Mouse (Mus musculus) hindbrain, embryonic 16.5 days (tissue): ENCODE results near the gene Zfp428. TPM values are rescaled to one million over a fixed set of nuclear protein-coding genes. Genes with fewer than 3 reads are reported as not detected.
"Not testable (repeated sequence)": the region's sequence is repeated elsewhere in the genome, so short reads cannot be mapped to it uniquely, and the experiment has no call there.

Experiments used
- ATAC-seq: fragments of 200-750 bp; cut with Nextera tagmentation; 2 replicates; pipeline ENCODE4 v1.8.0; 2017; ENCODE audit warnings: moderate TSS enrichment, moderate library complexity
- H3K27ac ChIP-seq: fragments of 300-500 bp; sonication (generic); 2 replicates; pipeline ENCODE4 v1.5.1; 2014; ENCODE audit warnings: low read depth, mild to moderate bottlenecking, control low read depth, low read length, moderate library complexity
- H3K27me3 ChIP-seq: fragments of 300-500 bp; sonication (generic); replicated peaks from 2 replicates; pipeline ENCODE4 v1.6.1; 2014; ENCODE audit warnings: low read length; ENCODE audit not compliant: control insufficient read depth, insufficient read depth
- H3K36me3 ChIP-seq: fragments of 300-500 bp; sonication (generic); 2 replicates; pipeline ENCODE4 v1.6.1; 2014; ENCODE audit warnings: mild to moderate bottlenecking, low read length, moderate library complexity, mixed read lengths; ENCODE audit not compliant: control insufficient read depth, insufficient read depth
- H3K4me1 ChIP-seq: fragments of 300-500 bp; sonication (generic); 2 replicates; pipeline ENCODE4 v1.6.1; 2014; ENCODE audit warnings: low read depth, low read length; ENCODE audit not compliant: control insufficient read depth, insufficient read depth
- H3K4me2 ChIP-seq: fragments of 300-500 bp; sonication (generic); 2 replicates; pipeline ENCODE4 v1.6.1; 2014; ENCODE audit warnings: mild to moderate bottlenecking, low read length, control low read depth, moderate library complexity
- H3K4me3 ChIP-seq: fragments of 300-500 bp; sonication (generic); 2 replicates; pipeline ENCODE4 v1.5.1; 2014; ENCODE audit warnings: mild to moderate bottlenecking, low read length, control low read depth, moderate library complexity
- H3K9ac ChIP-seq: fragments of 300-500 bp; sonication (generic); 2 replicates; pipeline ENCODE4 v1.6.1; 2014; ENCODE audit warnings: low read depth, mild to moderate bottlenecking, control low read depth, low read length, moderate library complexity
- H3K9me3 ChIP-seq: fragments of 300-500 bp; sonication (generic); 2 replicates; pipeline ENCODE4 v1.6.1; 2014; ENCODE audit warnings: mild to moderate bottlenecking, low read length, moderate library complexity; ENCODE audit not compliant: control insufficient read depth
- WGBS: fragments of 180-500 bp; shearing (Covaris S2); extraction: QIAGEN DNeasy Blood & Tissue Kit; methylation state at CpG from one replicate; pipeline ENCODE4 v1.1.7; 2014; 5-methylcytosine and 5-hydroxymethylcytosine counted together
- polyA plus RNA-seq: library from polyadenylated mRNA; unstranded; fragments of >200 nt; fragmentation: Nextera tagmentation; extraction: Ambion mirVana; gene quantifications from 2 replicates; pipeline ENCODE4 v1.2.1, GENCODE M21; 2015

The Zfp428 gene
- polyA plus RNA-seq, 1 experiment from 2014 or later = 272 TPM

DNA sequence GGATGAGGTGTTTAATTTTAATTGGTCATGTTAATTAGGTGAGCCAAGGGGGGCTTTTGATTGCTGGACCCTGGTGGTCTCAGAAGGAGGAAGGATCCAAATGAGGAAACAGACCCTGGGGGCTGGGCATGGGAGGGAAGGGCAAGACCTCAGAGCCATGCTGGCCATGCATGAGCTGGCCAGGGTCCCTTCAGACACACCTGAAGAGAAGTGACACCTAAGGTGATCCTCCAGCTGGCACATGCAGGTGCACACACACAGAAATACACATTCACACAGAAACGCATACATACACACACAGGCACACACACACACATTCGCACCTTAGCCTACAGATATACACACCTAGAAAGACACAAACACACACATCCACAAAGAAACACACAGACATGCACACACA is 27.1 kb upstream of the Zfp428 start:
- H3K27ac ChIP-seq = no peak overlapping the region
- H3K36me3 ChIP-seq = no peaks in the 10 kb centered on the region
- no peaks in the 10 kb centered on the region for H3K27me3 ChIP-seq
- peak overlapping the region; percentile 78 for H3K4me2 ChIP-seq
- no peaks in the 10 kb centered on the region for H3K9me3 ChIP-seq
- 87% methylated on average over 2 of the region's 2 CpGs for WGBS
- no peak overlapping the region for H3K4me3 ChIP-seq
- no peak overlapping the region; the same call in 1 of the 2 replicates for H3K9ac ChIP-seq
- ATAC-seq = no peak
- peaks cover 35% of the 10 kb centered on the region for H3K4me1 ChIP-seq

DNA sequence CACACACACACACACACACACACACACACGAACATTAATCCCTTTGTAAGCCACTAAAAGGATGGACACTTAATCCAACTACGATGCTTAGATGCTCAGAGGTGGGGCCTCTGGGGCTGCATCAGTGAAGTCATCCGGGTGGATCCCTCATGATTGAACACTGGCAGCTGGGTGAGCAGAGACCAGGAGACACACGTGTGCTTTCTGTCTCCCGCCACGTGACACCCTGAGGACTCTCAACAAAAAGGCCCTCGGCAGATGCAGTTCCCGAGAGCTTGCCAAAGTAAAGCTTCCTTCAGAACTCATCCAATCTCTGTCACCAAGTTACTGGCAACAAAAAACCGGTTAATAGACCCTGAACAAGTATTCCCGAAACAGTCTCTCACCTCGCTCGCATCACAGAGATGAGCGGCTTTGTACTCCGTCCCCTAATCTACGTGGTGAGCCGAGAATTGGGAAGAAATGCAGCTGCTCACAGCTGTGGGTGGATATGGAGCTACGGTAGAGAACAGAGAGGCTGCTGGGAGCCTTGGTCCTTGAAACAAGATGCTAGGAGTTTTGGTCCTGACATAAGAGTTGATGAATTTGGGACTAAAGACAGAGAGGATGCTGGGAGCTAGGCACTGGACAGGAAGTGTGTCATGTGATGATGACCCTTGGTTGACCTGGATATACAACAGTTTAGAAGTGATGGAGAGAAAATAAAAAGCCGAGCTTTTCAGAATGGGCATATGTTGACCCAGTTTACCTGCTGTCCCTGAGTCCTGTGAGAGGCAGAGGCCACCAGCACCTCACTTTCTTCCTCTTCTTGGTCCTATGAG is 26.5 kb upstream of the Zfp428 start:
- H3K27me3 ChIP-seq = no peaks in the 10 kb centered on the region
- H3K36me3 ChIP-seq = no peaks in the 10 kb centered on the region
- peak overlapping the region; percentile 93 for H3K9ac ChIP-seq
- ATAC-seq = no peak
- H3K9me3 ChIP-seq = no peaks in the 10 kb centered on the region
- H3K4me2 ChIP-seq = peak overlapping the region; percentile 78
- H3K4me3 ChIP-seq = peak overlapping the region; percentile 76
- peak overlapping the region; percentile 39 for H3K27ac ChIP-seq
- WGBS = 52% methylated on average over 18 of the region's 18 CpGs
- peaks cover 33% of the 10 kb centered on the region for H3K4me1 ChIP-seq

DNA sequence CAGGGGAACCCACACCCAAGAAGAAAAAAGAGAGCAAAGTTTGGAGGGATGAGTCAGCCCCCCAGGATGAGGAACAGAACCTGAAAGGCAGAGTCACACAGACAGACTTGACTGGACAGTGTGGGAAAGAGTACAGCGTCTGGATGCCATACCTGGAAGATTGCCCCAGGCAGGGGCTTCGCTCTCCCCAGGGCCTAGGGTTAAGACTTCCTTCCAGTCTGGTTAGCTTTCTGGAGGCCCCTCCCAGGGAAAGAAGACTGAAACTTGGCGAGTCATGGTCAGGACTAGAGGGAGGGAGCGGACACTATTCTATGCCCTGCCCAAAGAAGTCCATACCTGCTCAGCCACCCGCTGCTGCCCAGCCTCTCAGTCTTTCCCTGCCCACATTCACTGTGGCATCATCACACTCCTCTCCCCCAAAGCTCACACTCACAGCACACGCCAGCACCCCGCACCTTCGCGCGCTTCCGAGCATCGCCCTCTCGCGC is 25.8 kb upstream of the Zfp428 start:
- H3K27ac ChIP-seq = peak overlapping the region; percentile 89
- 11% methylated on average over 14 of the region's 14 CpGs for WGBS

DNA sequence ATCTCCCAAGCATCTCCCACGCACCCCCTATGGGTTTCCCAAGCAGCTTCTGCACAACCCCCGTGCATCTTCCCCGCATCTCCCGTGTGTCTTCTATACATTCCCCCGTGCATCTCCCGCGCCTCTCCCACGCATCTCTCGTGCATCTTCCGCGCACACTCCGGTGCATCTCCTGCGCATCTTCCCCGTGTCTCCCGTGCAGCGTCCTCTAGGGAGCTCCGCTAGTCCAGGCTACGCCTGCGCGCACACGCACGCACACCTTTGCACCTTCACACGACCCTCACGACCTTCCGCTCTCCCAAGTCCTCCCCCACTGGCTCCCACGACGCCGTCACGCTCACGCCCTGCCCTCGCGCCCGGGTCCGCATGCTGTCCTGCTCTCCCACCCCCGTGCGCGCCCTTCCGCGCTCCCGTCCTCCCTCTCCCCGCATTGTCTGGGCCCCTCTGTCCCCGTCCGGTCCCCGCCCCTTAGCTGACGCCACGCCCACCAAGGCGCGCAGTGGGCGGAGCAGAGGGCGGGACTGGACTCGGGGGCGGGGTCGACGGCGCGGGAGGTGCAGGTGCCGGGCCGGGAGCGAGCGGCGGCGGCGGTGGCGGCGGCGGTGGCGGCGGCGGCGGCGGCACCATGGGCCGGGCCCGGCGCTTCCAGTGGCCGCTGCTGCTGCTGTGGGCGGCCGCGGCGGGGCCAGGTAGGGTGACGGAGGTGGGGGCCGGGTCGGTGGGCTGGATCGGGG is 25.2 kb upstream of the Zfp428 start, which contains the start of gene Cadm4:
Gene Cadm4, plus strand, starts transcription at position 550 of the 734 bp plus-strand sequence.
- H3K36me3 ChIP-seq = no peaks in the 10 kb centered on the region
- no peaks in the 10 kb centered on the region for H3K27me3 ChIP-seq
- H3K4me3 ChIP-seq = peak within 1 kb of the TSS; percentile 76
- peak within 1 kb of the TSS; percentile 93 for H3K9ac ChIP-seq
- H3K9me3 ChIP-seq = no peaks in the 10 kb centered on the region
- peak within 1 kb of the TSS; percentile 78 for H3K4me2 ChIP-seq
- peaks cover 46% of the 10 kb centered on the region for H3K4me1 ChIP-seq
- ATAC-seq = peak; percentile 84
- under 1% methylated on average over 76 of the region's 83 CpGs for WGBS
- H3K27ac ChIP-seq = peak within 1 kb of the TSS; percentile 89

More for the DNA sequence above, 25.8 kb upstream of the Zfp428 start:
- peak overlapping the region; percentile 93 for H3K9ac ChIP-seq
- no peaks in the 10 kb centered on the region for H3K36me3 ChIP-seq
- H3K4me1 ChIP-seq = peaks cover 40% of the 10 kb centered on the region
- H3K9me3 ChIP-seq = no peaks in the 10 kb centered on the region
- peak; percentile 65 for ATAC-seq
- no peaks in the 10 kb centered on the region for H3K27me3 ChIP-seq
- peak overlapping the region; percentile 78 for H3K4me2 ChIP-seq
- H3K4me3 ChIP-seq = peak overlapping the region; percentile 76

DNA sequence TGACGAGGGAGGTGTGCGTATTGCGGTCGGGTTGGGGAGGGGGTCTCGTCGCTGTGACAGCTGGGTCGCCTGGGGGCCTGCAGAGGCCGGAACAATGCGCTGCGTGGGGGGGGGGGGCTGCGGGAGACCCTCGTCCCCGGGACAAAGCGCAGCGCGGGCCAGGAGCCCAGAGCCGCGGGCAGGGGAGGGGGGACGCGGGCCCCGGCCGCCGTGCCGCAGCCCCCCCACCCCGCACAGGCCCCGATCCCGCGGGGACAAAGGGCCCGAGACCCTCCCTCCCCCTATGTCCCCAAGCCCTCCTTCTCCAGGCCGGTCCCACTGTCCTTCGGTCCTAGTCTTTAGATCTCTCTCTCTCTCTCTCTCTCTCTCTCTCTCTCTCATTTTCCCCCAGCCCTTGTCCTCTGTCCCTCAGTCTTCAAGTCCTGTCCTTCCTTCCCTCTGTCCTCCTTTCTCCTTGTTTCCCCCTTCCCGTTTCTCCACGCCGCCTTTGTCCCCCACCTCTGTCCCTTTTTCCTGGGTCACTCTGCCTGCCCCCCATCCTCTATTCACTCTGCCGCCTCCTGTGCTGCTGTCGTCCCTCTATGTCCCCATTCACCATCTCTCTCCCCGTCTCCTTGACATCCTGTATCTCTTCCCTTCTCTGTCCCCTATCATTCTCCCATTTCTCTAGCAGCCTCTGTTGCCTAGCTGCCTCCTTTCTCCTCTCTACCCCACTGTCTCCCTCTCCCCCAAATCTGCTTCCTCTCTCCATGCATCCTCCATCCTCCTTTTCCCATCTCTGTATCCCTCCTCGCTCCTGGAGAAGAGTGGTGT is 24.4 kb upstream of the Zfp428 start:
- Histone ChIP-seq H3K9me3 (no peaks in the 10 kb centered on the region), H3K27me3 (no peaks in the 10 kb centered on the region), H3K4me3 (peak overlapping the region; percentile 76), H3K4me2 (peak overlapping the region; percentile 78), H3K4me1 (peaks cover 53% of the 10 kb centered on the region), H3K36me3 (no peaks in the 10 kb centered on the region), H3K9ac (peak overlapping the region; percentile 93), H3K27ac (peak overlapping the region; percentile 89)
- under 1% methylated on average over 17 of the region's 38 CpGs for WGBS
- ATAC-seq = peak; percentile 1; the same call in 1 of the 2 replicates

DNA sequence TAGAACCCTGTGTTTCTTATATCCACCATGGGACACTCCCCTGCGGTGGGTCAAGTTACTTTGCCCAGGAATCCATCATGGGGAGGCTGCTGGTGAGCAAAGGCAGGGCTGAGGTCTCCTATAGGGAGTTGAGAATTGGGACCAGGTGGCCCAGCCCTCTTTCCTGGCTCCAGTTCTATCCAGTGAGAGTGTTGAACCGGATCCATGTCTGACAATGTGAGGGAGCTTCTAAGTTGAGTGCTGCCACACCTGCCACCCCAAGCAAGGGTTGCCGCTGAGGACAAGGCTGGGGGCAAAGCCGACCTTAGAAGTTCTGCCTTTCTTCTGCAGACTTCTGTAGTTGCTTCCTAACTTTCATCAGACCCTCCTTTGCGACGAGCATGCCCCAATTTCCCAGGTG is 23.5 kb upstream of the Zfp428 start:
- not testable (repeated sequence) for H3K27ac ChIP-seq, H3K9me3 ChIP-seq, H3K27me3 ChIP-seq, ATAC-seq, H3K36me3 ChIP-seq
- H3K4me1 ChIP-seq = peaks cover 59% of the 10 kb centered on the region
- H3K4me2 ChIP-seq = peak overlapping the region; percentile 78
- H3K4me3 ChIP-seq = peak overlapping the region; percentile 76
- peak overlapping the region; percentile 93 for H3K9ac ChIP-seq
- 49% methylated on average over 6 of the region's 6 CpGs for WGBS

DNA sequence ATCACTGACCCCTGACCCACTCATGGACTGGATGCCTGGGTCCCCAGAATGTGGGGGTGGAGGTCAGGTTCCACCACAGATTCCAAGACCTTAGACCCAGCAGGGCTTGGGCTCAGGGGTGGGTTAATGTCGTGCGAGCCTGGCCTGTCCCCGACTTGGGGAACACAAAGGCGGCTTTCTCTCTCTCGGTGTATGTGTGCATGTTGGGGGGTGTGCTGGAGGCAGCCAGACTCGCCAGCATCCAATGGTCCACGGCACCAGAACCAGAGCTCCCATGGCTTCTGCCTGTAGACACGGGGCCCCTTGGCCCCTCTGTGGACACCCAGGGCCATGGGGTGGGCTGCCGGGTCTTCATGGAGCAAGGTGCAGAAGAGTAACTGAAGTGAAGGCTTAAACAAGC is 21.3 kb upstream of the Zfp428 start:
- Histone ChIP-seq H3K4me1 (peaks cover 52% of the 10 kb centered on the region), H3K36me3 (peaks cover 3% of the 10 kb centered on the region; the same call in 1 of the 2 replicates), H3K4me3 (peak overlapping the region; percentile 34; the same call in 1 of the 2 replicates), H3K9me3 (no peaks in the 10 kb centered on the region), H3K4me2 (peak overlapping the region; percentile 63), H3K27me3 (no peaks in the 10 kb centered on the region), H3K9ac (peak overlapping the region; percentile 62; the same call in 1 of the 2 replicates), H3K27ac (peak overlapping the region; percentile 85)
- no peak for ATAC-seq
- 66% methylated on average over 9 of the region's 9 CpGs for WGBS

DNA sequence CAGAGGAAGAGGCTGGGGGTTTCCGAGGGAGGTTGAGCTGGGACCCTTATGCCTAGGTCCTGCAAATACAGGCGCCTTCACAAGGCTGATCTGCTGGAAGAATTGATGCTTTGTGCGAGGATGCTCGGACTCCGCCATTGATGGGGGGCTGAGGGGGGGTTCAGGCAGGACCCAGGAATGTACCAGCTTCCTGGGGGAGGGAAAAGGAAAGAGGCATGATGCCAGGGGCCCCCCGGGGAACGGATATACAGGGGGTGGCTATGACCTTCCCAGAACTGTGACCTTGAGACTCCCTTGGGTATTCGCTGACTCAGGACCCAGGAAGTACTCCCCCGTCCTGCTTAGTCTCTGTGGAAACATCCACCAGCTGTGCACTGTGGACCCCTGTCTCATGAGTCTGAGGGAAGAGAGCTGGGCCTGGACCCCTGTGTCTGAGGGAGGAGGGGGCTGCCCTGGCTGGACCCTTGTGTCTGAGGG is 20.1 kb upstream of the Zfp428 start:
- peak; percentile 50 for ATAC-seq
- H3K4me2 ChIP-seq = peak overlapping the region; percentile 63
- 30% methylated on average over 9 of the region's 9 CpGs for WGBS
- peak overlapping the region; percentile 85 for H3K27ac ChIP-seq
- H3K27me3 ChIP-seq = no peaks in the 10 kb centered on the region
- peaks cover 45% of the 10 kb centered on the region for H3K4me1 ChIP-seq
- H3K36me3 ChIP-seq = peaks cover 3% of the 10 kb centered on the region; the same call in 1 of the 2 replicates
- no peaks in the 10 kb centered on the region for H3K9me3 ChIP-seq
- H3K4me3 ChIP-seq = peak overlapping the region; percentile 34
- H3K9ac ChIP-seq = peak overlapping the region; percentile 62
